Mouse (Mus musculus): Measurements from ENCODE around the gene Tmem262. TPM values are rescaled to one million over a fixed set of nuclear protein-coding genes. Genes with fewer than 3 reads are reported as not detected.
"Not testable (repeated sequence)": the region's sequence is repeated elsewhere in the genome, so short reads cannot be mapped to it uniquely, and the experiment has no call there.

Gene Tmem262
- not detected for total RNA-seq (2021)
- long read RNA-seq, experiment 1, partial matches to known transcripts = 0 of 2 reads
- long read RNA-seq, experiment 1, other reads (novel, unspliced or antisense) = 2 of 2 reads
- long read RNA-seq, experiment 2 = 0 reads

- no peak for DNase-seq (ENCODE audit: low spot score in 2 of 2)
Observed at GRCm38 (mm10) chr19:6079983-6080480, at the start of gene Tmem262. TSS of gene Tmem262 (plus strand) at chr19:6080033.

GRCm38 (mm10) chr19:6030520-6031280 lies 49.1 kb upstream of the Tmem262 start:
- DNase-seq (ENCODE audit: low spot score in 2 of 2) = no peak

GRCm38 (mm10) chr19:6035966-6036585 lies 43.8 kb upstream of the Tmem262 start:
- no peak for DNase-seq (ENCODE audit: low spot score in 2 of 2)

DNA sequence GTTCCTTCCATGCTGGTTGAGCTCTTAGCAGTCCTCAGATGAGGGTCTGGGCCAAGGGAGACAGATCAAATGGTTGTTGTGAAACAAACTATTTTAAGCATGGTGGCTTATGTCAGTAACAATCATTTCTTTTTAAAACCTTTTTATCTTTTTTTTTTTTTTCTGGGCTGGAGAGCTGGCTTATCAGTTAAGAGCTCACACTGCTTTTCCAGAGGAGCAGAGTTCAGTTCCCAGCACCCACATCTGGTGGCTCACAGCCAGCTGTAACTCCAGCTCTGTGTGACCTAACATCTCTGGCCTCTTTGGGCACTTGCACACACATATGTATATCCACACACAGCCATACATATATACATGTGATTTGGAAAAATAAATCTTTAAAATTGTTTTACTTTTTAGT lies 42.1 kb upstream of the Tmem262 start:
- DNase-seq (ENCODE audit: low spot score in 2 of 2) = no peak

DNA sequence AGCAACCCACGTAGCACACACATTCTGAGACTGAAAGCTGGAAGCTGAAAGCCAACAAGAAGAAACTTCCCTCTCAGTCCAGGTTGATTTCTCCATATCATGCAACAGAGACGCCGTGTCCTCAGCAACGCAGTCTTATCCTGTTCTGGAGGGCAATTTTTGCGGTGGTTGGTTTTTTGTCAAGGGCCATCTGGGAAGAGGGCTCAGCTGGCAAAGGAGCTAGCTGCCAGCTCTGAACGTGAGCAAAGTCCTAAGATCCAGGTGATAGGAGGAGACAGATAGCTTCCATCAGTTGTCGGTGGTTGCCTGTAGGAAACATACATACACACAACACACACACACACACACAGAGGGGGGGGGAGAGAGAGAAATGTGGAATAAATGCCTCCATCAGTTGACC lies 41.5 kb upstream of the Tmem262 start:
- no peak for DNase-seq (ENCODE audit: low spot score in 2 of 2)

GRCm38 (mm10) chr19:6040002-6040401 lies 39.8 kb upstream of the Tmem262 start:
- no peak for DNase-seq (ENCODE audit: low spot score in 2 of 2)

GRCm38 (mm10) chr19:6042293-6042692 lies 37.5 kb upstream of the Tmem262 start:
- no peak for DNase-seq (ENCODE audit: low spot score in 2 of 2)

- DNase-seq (ENCODE audit: low spot score in 2 of 2) = not testable (repeated sequence)
Observed at GRCm38 (mm10) chr19:6044102-6044501, 35.7 kb upstream of the Tmem262 start.

GRCm38 (mm10) chr19:6045366-6046293 lies 34.2 kb upstream of the Tmem262 start:
- DNase-seq (ENCODE audit: low spot score in 2 of 2) = no peak

DNA sequence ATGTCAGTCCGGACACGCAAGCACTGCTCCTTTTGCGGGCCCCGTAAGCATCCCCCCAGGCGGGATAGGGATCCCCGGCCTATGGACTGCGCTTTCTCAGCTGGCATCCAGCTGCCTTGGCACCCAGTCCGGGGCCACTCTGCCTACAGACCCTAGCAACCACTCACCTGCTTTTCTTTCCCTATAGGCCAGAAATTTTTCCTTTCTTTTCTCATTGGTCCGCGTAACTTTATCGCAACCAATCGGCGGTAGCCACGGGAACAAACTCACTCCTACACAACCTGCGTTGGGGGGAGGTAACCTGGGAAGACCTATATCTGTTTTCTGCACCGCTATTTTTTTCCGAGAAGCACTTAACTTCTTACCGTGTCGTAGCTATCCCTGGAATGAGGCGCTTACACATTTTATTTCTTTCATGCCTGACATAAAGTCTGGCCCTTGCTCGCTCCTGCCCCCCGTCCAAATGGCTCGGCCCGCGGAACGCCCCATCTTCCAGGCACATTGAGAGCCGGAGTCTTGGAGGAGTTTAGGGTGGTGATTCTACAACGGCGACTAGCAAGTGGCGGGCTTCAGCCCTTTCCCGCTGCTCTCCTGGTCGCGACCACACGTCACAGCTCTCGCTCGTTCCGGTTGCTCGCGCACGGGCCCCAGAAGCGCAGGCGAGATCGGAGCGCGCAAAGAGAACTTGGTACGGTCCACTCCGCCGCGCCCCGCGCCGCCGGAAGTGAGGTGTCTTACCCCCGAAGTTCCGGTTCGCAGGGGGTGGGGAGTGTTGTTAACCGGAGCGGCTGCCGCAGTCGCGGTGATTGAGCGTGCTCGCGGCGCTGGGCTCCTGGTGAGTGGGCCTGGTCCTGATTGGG lies 33.3 kb upstream of the Tmem262 start, which contains the start of gene Syvn1:
Syvn1 (plus strand) TSS at position 283 of the 860 bp plus-strand sequence.
- DNase-seq (ENCODE audit: low spot score in 2 of 2) = peak; percentile 65 to 79

- DNase-seq (ENCODE audit: low spot score in 2 of 2) = no peak
Observed at GRCm38 (mm10) chr19:6047154-6047898, 32.5 kb upstream of the Tmem262 start.

DNA sequence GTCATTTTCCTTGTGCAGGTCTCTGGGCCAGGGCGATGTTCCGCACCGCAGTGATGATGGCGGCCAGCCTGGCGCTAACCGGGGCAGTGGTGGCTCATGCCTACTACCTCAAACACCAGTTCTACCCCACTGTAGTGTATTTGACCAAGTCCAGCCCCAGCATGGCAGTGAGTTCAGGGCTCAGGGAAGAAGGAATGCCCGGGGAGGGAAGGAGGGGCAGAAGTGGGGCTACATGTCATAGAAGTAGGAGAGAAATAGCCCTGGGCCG lies 32.0 kb upstream of the Tmem262 start:
- DNase-seq (ENCODE audit: low spot score in 2 of 2) = no peak

- no peak for DNase-seq (ENCODE audit: low spot score in 2 of 2)
Observed at GRCm38 (mm10) chr19:6048681-6049410, 31.0 kb upstream of the Tmem262 start.

GRCm38 (mm10) chr19:6052516-6052915 lies 27.3 kb upstream of the Tmem262 start:
- no peak for DNase-seq (ENCODE audit: low spot score in 2 of 2)

DNA sequence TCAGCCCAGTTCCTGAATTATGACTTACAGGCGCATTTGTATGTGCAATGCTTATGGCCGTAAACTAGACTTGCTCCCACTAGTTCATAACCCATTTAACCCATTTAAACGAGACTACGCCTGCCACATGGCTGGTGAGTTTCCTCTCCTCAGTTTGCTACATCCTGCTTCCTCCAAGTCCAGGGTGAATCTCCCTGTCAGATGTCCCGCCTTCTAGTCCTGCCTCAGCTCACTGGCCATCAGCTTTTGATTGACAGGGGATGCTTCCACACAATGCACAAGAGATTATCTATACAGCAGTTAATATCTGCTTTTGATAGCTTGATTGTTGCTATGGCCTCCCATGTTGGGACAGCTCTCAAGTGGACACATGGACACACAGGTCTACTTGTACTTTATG lies 25.5 kb upstream of the Tmem262 start:
- DNase-seq (ENCODE audit: low spot score in 2 of 2) = no peak

GRCm38 (mm10) chr19:6056696-6057095 lies 23.1 kb upstream of the Tmem262 start:
- no peak for DNase-seq (ENCODE audit: low spot score in 2 of 2)

DNA sequence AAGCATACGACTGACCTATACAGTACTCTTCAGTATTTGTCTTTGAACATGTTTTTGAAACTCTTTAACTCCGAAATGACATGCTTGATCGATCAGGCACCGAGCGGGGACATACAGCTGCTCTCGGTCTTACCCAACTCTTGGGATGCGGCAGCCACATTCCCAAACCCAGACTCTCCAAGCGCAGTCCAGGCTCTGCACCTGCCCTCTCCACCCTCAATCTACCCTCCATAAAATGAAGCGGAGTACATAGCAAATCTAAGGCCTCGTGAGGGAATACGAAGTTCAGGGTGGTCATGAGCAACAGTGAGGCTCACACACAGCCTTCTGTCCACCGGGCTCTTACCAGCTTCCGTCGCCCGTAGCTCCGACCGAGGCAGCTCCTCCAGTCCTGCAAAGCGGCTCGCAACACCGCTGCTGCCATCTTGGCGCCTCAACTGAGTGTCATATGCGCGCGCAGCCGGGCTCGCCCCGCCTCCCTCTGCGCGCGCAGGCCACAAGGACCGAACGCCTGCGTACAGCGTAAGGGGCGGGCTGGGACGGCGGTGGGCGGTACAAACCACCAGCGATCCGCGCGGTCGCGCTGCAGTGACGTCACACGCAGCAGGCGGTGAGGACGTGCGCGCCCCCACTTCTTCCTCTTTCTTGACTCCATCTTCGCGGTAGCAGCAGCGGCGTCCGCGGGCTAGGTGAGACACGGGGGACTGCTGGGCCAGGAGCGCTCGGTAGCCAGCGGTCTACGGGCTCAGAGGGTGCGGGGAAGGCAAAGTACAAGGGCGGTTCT lies 22.3 kb upstream of the Tmem262 start, which contains the start of the genes Mrpl49 and Fau:
Mrpl49 (minus strand) TSS at position 473 of the 784 bp plus-strand sequence.
Fau (plus strand) TSS at position 532 of the 784 bp plus-strand sequence.
- peak; percentile 96 to 97 for DNase-seq (ENCODE audit: low spot score in 2 of 2)

DNA sequence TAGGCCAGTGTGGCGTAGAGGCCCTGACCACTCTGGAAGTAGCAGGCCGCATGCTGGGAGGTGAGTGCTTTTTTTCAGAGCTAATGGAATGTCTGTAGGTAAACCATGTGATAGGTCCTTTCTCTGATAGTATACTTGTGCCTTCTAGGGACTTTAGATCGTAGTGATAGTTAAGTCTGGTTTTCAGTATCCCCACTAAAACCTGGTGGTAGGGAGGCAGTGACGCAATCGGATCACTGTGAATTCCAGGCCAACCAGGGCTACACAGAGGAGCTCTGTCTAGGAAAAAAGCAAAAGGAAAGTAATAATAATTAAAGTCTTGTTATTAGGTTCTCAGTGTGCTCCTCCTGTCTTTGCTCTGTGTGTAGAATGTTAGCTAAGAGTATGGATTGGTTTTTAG lies 21.3 kb upstream of the Tmem262 start:
- DNase-seq (ENCODE audit: low spot score in 2 of 2) = no peak

Measured in adrenal gland, postnatal 4 days (tissue).